Mouse (Mus musculus): ENCODE results near the gene Ubac2. TPM values are rescaled to one million over a fixed set of nuclear protein-coding genes. Genes with fewer than 3 reads are reported as not detected.

The Ubac2 gene
- total and polyA plus RNA-seq, 2 experiments from 2014 or later, result 39.4 to 66.8 TPM

DNA sequence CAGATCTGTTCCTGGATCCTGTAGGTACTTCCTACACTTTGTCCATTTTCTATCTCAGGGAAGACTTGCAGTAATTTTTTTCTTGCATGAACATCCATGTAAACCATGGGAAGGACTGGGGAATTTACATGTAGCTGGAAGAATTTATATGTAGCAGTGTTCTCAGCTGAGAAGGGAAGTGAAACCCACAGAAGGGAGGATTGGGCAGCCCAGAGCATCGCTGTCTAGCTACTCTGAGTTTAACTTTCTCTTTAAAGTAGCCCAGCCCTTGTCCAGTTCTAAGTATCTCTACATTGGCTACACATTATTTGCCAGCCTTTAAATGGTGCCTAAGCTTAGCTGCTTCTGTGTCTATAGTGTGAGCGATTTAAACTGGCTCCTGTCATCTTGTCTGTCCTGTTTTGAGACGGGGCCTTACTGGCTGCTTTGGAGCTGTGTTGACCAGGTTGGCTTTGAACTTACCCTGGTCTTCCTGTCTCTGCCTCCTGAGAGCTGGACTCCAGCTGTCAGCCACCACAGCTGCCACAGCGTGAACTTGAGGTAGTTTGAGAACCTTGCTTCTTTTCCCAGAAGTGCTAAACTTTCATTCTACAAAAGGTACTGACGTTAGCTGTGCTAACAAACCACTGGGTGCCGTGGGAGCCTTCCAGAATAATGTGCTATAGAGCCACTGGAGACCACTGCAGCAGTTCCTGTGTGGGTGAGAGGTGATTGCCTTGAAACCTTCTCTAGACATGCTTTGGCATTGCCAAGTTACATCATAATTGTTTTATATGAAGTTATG is 38.1 kb downstream of the Ubac2 start:
- no peaks in the 10 kb centered on the region for H3K27me3 ChIP-seq (ENCODE audit: control insufficient read depth, insufficient read depth, low read length)
- no peak overlapping the region for H3K4me3 ChIP-seq (ENCODE audit: low read depth, low read length)
- H3K9ac ChIP-seq (replicated peaks; ENCODE audit: low read depth, low read length), result no peak overlapping the region
- H3K36me3 ChIP-seq (replicated peaks; ENCODE audit: control insufficient read depth, insufficient read depth, low read length), result peaks cover 22% of the 10 kb centered on the region; the same call in 1 of the 2 replicates
- peaks cover 6% of the 10 kb centered on the region; the same call in 1 of the 2 replicates for H3K4me1 ChIP-seq (ENCODE audit: control insufficient read depth, insufficient read depth)
- ATAC-seq (ENCODE audit: insufficient read depth, low read depth), result no peak
- no peak for DNase-seq (ENCODE audit: low spot score)
- H3K27ac ChIP-seq (ENCODE audit: low read depth), result no peak overlapping the region
- no peaks in the 10 kb centered on the region for H3K9me3 ChIP-seq (replicated peaks; ENCODE audit: control insufficient read depth, low read length)
- 85% methylated on average over 6 of the region's 6 CpGs for WGBS
- H3K4me2 ChIP-seq (ENCODE audit: low read depth, low read length), result no peak overlapping the region
- TF ChIP-seq CTCF (IDR thresholded peaks at IDR 0.05; ENCODE audit: low read depth) (no peak), EP300 (IDR thresholded peaks at IDR 0.05; ENCODE audit: low read depth) (no peak)

DNA sequence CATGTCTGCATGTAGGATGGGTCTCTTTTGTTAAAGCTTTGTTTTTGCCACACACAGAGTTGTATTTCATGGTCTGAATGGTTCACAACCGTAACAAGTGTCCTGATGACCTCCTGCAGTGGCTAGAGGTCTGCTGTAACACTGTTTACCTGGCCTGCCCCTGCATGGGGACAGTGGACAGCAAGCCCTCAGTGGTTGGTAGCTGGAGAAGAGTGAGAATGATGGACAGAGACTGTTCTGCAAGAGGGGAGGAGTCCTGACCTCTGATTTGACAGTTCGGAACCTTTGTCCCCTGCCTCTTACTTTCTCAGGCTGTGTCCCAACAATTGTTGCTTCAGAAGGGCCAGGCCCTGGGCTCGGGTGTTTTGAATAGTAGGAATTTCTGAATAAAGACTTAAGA is 39.8 kb downstream of the Ubac2 start:
- 75% methylated on average over 3 of the region's 3 CpGs for WGBS
- H3K27ac ChIP-seq (ENCODE audit: low read depth), result no peak overlapping the region
- no peak overlapping the region for H3K4me3 ChIP-seq (ENCODE audit: low read depth, low read length)
- H3K27me3 ChIP-seq (ENCODE audit: control insufficient read depth, insufficient read depth, low read length), result no peaks in the 10 kb centered on the region
- H3K9ac ChIP-seq (replicated peaks; ENCODE audit: low read depth, low read length), result no peak overlapping the region
- H3K4me2 ChIP-seq (ENCODE audit: low read depth, low read length), result no peak overlapping the region
- H3K9me3 ChIP-seq (replicated peaks; ENCODE audit: control insufficient read depth, low read length), result no peaks in the 10 kb centered on the region
- ATAC-seq (ENCODE audit: insufficient read depth, low read depth), result no peak
- DNase-seq (ENCODE audit: low spot score), result no peak
- peaks cover 6% of the 10 kb centered on the region; the same call in 1 of the 2 replicates for H3K4me1 ChIP-seq (ENCODE audit: control insufficient read depth, insufficient read depth)
- peaks cover 17% of the 10 kb centered on the region; the same call in 1 of the 2 replicates for H3K36me3 ChIP-seq (replicated peaks; ENCODE audit: control insufficient read depth, insufficient read depth, low read length)
- TF ChIP-seq CTCF (IDR thresholded peaks at IDR 0.05; ENCODE audit: low read depth), result no peak
- no peak for TF ChIP-seq EP300 (IDR thresholded peaks at IDR 0.05; ENCODE audit: low read depth)

DNA sequence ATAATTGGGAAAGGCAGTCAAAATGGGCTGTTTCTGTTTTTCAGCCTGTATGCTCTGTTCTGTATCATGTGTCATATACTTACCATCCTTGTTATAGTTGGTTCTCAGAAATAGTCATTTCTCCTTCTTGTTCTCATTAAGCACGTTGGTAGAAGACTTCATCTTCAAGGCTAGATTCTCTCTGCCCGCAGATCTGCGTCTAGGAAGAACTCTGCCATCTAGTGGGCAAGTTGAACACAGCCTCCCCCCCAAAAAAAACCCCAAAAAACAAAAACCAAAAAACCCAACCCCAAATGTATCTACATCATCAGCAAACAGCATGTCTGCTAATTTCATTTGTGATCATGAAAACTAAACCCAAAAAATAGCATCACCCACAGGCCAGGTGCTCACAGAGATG is 41.3 kb downstream of the Ubac2 start:
- Histone ChIP-seq H3K27ac (ENCODE audit: low read depth) (no peak overlapping the region), H3K27me3 (ENCODE audit: control insufficient read depth, insufficient read depth, low read length) (no peaks in the 10 kb centered on the region), H3K9ac (replicated peaks; ENCODE audit: low read depth, low read length) (no peak overlapping the region), H3K4me2 (ENCODE audit: low read depth, low read length) (no peak overlapping the region), H3K4me3 (ENCODE audit: low read depth, low read length) (no peak overlapping the region), H3K4me1 (ENCODE audit: control insufficient read depth, insufficient read depth) (peaks cover 6% of the 10 kb centered on the region; the same call in 1 of the 2 replicates), H3K9me3 (replicated peaks; ENCODE audit: control insufficient read depth, low read length) (no peaks in the 10 kb centered on the region), H3K36me3 (replicated peaks; ENCODE audit: control insufficient read depth, insufficient read depth, low read length) (peaks cover 17% of the 10 kb centered on the region; the same call in 1 of the 2 replicates)
- TF ChIP-seq EP300 (IDR thresholded peaks at IDR 0.05; ENCODE audit: low read depth) (no peak), CTCF (IDR thresholded peaks at IDR 0.05; ENCODE audit: low read depth) (peak; percentile 53)
- 14% methylated on average over 3 of the region's 3 CpGs for WGBS
- ATAC-seq (ENCODE audit: insufficient read depth, low read depth), result no peak
- no peak for DNase-seq (ENCODE audit: low spot score)

DNA sequence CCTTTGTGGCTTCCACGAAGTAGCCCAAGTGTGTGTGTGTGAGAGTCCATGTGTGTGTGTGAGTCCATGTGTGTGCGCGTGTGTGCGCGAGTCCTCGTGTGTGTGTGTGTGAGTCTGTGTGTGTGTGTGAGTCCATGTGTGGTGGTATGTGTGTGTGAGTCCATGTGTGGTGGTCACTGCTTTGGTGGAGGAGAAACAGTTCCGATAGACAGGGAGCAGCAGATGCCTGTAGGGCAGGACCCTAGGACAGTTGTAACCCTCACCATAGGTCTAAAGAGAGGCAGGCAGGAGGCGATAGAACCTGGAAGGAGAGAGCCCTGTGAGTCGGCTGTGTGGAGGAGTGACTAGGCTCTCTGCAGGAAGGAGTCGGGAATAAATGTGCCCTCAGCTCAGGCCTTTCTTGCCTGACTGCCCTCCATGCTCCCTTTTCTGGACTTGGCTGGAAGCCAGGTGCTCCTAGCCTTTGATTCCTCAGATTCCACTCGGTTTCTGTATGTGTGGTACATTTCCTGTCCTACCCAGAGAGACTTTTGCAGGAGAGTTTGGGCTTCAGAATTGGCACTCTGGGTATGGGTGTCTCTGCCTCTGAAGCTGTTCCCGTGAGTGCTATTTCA is 42.2 kb downstream of the Ubac2 start:
- ATAC-seq (ENCODE audit: insufficient read depth, low read depth), result no peak
- no peak overlapping the region for H3K27ac ChIP-seq (ENCODE audit: low read depth)
- H3K27me3 ChIP-seq (ENCODE audit: control insufficient read depth, insufficient read depth, low read length), result no peaks in the 10 kb centered on the region

DNA sequence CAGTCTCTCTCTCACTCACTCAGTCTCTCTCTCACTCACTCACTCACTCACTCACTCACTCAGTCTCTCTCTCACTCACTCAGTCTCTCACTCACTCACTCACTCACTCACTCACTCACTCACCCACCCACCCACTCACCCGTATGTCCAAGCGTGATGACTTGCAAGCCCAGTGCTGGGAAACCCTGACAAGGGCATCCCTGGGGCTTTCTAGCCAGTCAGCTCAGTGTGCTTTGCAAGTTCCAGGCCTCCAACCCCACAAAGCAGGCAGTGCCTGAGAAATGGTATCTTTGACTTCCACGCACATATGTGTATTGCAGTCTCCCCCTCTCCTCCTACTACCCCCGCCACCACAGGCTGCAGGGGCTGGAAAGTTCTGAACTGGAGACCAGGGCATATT is 43.6 kb downstream of the Ubac2 start:
- no peak overlapping the region for H3K27ac ChIP-seq (ENCODE audit: low read depth)
- no peak for ATAC-seq (ENCODE audit: insufficient read depth, low read depth)
- no peaks in the 10 kb centered on the region for H3K9me3 ChIP-seq (replicated peaks; ENCODE audit: control insufficient read depth, low read length)
- H3K4me2 ChIP-seq (ENCODE audit: low read depth, low read length), result no peak overlapping the region
- H3K9ac ChIP-seq (replicated peaks; ENCODE audit: low read depth, low read length), result no peak overlapping the region
- H3K4me1 ChIP-seq (ENCODE audit: control insufficient read depth, insufficient read depth), result peaks cover 6% of the 10 kb centered on the region; the same call in 1 of the 2 replicates
- 86% methylated on average over 4 of the region's 4 CpGs for WGBS
- no peak for DNase-seq (ENCODE audit: low spot score)
- no peak overlapping the region for H3K4me3 ChIP-seq (ENCODE audit: low read depth, low read length)
- no peak for TF ChIP-seq EP300 (IDR thresholded peaks at IDR 0.05; ENCODE audit: low read depth)
- TF ChIP-seq CTCF (IDR thresholded peaks at IDR 0.05; ENCODE audit: low read depth), result no peak
- H3K27me3 ChIP-seq (ENCODE audit: control insufficient read depth, insufficient read depth, low read length), result no peaks in the 10 kb centered on the region
- 0 out of 2 replicates have a peak, but pooled peaks cover 4% of the 10 kb centered on the region for H3K36me3 ChIP-seq (replicated peaks; ENCODE audit: control insufficient read depth, insufficient read depth, low read length)

More for the DNA sequence above, 42.2 kb downstream of the Ubac2 start:
- peaks cover 17% of the 10 kb centered on the region; the same call in 1 of the 2 replicates for H3K36me3 ChIP-seq (replicated peaks; ENCODE audit: control insufficient read depth, insufficient read depth, low read length)
- H3K9me3 ChIP-seq (replicated peaks; ENCODE audit: control insufficient read depth, low read length), result no peaks in the 10 kb centered on the region
- H3K4me3 ChIP-seq (ENCODE audit: low read depth, low read length), result no peak overlapping the region
- 62% methylated on average over 12 of the region's 12 CpGs for WGBS
- H3K4me1 ChIP-seq (ENCODE audit: control insufficient read depth, insufficient read depth), result peaks cover 6% of the 10 kb centered on the region; the same call in 1 of the 2 replicates
- no peak overlapping the region for H3K4me2 ChIP-seq (ENCODE audit: low read depth, low read length)
- no peak for DNase-seq (ENCODE audit: low spot score)
- TF ChIP-seq EP300 (IDR thresholded peaks at IDR 0.05; ENCODE audit: low read depth), result no peak
- no peak for TF ChIP-seq CTCF (IDR thresholded peaks at IDR 0.05; ENCODE audit: low read depth)
- H3K9ac ChIP-seq (replicated peaks; ENCODE audit: low read depth, low read length), result no peak overlapping the region
